16 mouse cellular contexts compared by ENCODE assay signal in genomic region chr5:21032626-21033025, GRCm38 (mm10).
"Had no signal": no experiment of that assay in that cellular context is flagged by ENCODE, and none has a peak within 500 bp of the region (broad histone marks: within the 10 kb centered on the region; RNA-seq: fewer than 3 reads in every experiment).

No protein-coding gene starts in this region.

- DNase-seq: retina, postnatal 1 day; right cerebral cortex, adult 18-20 months; right cerebral cortex, postnatal 14 days; right cerebral cortex, postnatal 25 days; right cerebral cortex, postnatal 4 days; thymus, adult 18-20 months; thymus, adult 2 months; thymus, postnatal 14 days; thymus, postnatal 25 days; thymus, postnatal 36 days; thymus, postnatal 4 days had no signal

- H3K36me3 ChIP-seq: neural tube, embryonic 15.5 days had no signal

- H3K27ac ChIP-seq: neural tube, embryonic 12.5 days; neural tube, embryonic 15.5 days; stomach, embryonic 15.5 days; stomach, postnatal 0 days had no signal

- H3K4me3 ChIP-seq: neural tube, embryonic 12.5 days; neural tube, embryonic 13.5 days; neural tube, embryonic 15.5 days; stomach, embryonic 15.5 days had no signal

- H3K4me2 ChIP-seq: neural tube, embryonic 12.5 days; neural tube, embryonic 13.5 days; neural tube, embryonic 15.5 days; stomach, embryonic 15.5 days had no signal

- H3K9me3 ChIP-seq: neural tube, embryonic 12.5 days; neural tube, embryonic 13.5 days; neural tube, embryonic 15.5 days; stomach, embryonic 15.5 days had no signal

- H3K9ac ChIP-seq: neural tube, embryonic 12.5 days; neural tube, embryonic 13.5 days; neural tube, embryonic 15.5 days; stomach, embryonic 15.5 days had no signal

- H3K27me3 ChIP-seq: neural tube, embryonic 12.5 days; neural tube, embryonic 13.5 days; neural tube, embryonic 15.5 days; stomach, embryonic 15.5 days had no signal
